Mouse (Mus musculus): ENCODE results near the gene Ube4a. TPM values are rescaled to one million over a fixed set of nuclear protein-coding genes. Genes with fewer than 3 reads are reported as not detected.

Ube4a gene
- total and polyA plus RNA-seq, 3 experiments, result 14.6 to 28.3 (median 18.2) TPM

DNA sequence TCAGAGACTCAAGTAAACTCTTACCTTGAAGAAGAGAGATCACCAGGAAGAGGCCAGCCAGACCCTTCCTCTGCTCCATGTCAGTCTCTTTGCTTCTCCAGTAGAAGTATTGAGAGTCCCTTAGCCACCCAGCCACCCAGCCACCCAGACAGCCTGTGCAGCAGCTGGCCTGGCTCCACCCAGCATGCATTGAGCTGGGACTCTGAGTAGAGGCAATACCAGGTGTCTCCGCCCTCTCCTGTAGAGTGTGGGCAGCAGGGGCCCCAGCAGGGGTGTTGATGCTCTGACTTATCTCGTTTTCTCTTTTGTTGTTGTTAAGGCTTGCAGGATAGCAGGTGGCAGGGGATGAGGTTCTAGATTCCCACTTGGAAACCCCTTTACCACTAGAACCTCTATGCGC lies 14.8 kb upstream of the Ube4a start, which contains the start of gene Cd3g:
TSS of gene Cd3g (minus strand) at position 190 of the 400 bp plus-strand sequence.
- TF ChIP-seq NRF1 (IDR thresholded peaks at IDR 0.05; ENCODE audit: low read depth, low read length) (no peak), JUND (conservative IDR thresholded peaks at IDR 0.05; ENCODE audit: low read depth, low read length) (no peak), CTCF (conservative IDR thresholded peaks at IDR 0.05 in 1 of 2, IDR thresholded peaks at IDR 0.05 in 1 of 2; ENCODE audit: low read depth in 2 of 2, low read length in 2 of 2) (no peak), TCF12 (IDR thresholded peaks at IDR 0.05; ENCODE audit: low read depth, low read length) (no peak), HCFC1 (IDR thresholded peaks at IDR 0.05; ENCODE audit: low read depth, low read length) (no peak), ZKSCAN1 (IDR thresholded peaks at IDR 0.05; ENCODE audit: borderline replicate concordance, low read depth, low read length) (no peak), CHD1 (IDR thresholded peaks at IDR 0.05; ENCODE audit: low read depth, low read length) (no peak), MAX (IDR thresholded peaks at IDR 0.05; ENCODE audit: low read length) (no peak), IRF4 (IDR thresholded peaks at IDR 0.05; ENCODE audit: low read depth, low read length) (no peak)
- no peaks in the 10 kb centered on the region for H3K36me3 ChIP-seq (replicated peaks in 1 of 2; ENCODE audit: control insufficient read depth in 1 of 2, insufficient read depth in 1 of 2, low read length in 1 of 2)
- no peak within 1 kb of the TSS for H3K27ac ChIP-seq (ENCODE audit: insufficient read depth, low read depth)
- H3K4me3 ChIP-seq (replicated peaks in 1 of 3; ENCODE audit: low read depth in 2 of 3, low read length in 2 of 3, poor library complexity in 1 of 3), result no peak within 1 kb of the TSS
- dilution Hi-C loops (cut with MboI; ENCODE audit: extremely low pct_ligation_motif_present, extremely low pct_unique_long_range_greater_than_20kb, low sequenced_read_pairs) (no loop called here), in situ Hi-C loops (cut with MboI; ENCODE audit: low pct_ligation_motif_present, low pct_unique_long_range_greater_than_20kb, low sequenced_read_pairs) (no loop called here)
- no peak within 1 kb of the TSS for H3K9ac ChIP-seq (ENCODE audit: insufficient read depth, low read depth)
- H3K9me3 ChIP-seq (replicated peaks; ENCODE audit: low read length), result no peaks in the 10 kb centered on the region
- H3K27me3 ChIP-seq (replicated peaks), result peaks cover 14% of the 10 kb centered on the region
- no peak within 1 kb of the TSS for H3K4me2 ChIP-seq (ENCODE audit: insufficient read depth, low read depth, poor library complexity, severe bottlenecking)
- DNase-seq (ENCODE audit: extremely low read depth), result peak; percentile 33
- peaks cover 18 to 20% of the 10 kb centered on the region in 2 experiments for H3K4me1 ChIP-seq (ENCODE audit: control insufficient read depth in 1 of 2, insufficient read depth in 2 of 2)
- no peaks in the 10 kb centered on the region for H3K79me2 ChIP-seq (replicated peaks; ENCODE audit: control insufficient read depth, extremely low read depth, insufficient read depth, poor library complexity, severe bottlenecking)

DNA sequence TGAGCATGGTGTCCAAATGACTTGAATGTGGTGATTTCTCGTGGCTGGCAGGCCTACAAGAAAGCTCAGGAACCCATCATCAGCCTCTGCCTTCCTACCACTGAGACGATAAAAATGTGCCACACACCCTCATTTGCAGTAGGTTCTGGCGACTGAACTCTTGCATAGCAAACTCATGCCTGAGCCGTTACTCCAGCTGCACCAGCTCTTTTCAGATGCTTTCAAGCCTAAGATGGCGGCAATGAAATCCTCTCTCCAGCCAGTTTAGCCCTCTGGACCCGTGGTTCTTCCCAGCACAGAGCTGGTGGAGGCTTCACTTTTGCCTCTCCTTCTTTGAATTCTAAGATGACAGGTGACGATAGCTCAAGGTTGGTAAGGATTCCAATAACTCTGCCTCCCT lies 14.4 kb upstream of the Ube4a start:
- in situ Hi-C loops (cut with MboI; ENCODE audit: low pct_ligation_motif_present, low pct_unique_long_range_greater_than_20kb, low sequenced_read_pairs) (no loop called here), dilution Hi-C loops (cut with MboI; ENCODE audit: extremely low pct_ligation_motif_present, extremely low pct_unique_long_range_greater_than_20kb, low sequenced_read_pairs) (no loop called here)
- no peak for DNase-seq (ENCODE audit: extremely low read depth)
- H3K9me3 ChIP-seq (replicated peaks; ENCODE audit: low read length), result no peaks in the 10 kb centered on the region
- no peak overlapping the region for H3K9ac ChIP-seq (ENCODE audit: insufficient read depth, low read depth)
- H3K4me1 ChIP-seq (ENCODE audit: control insufficient read depth in 1 of 2, insufficient read depth in 2 of 2), result peaks cover 13 to 16% of the 10 kb centered on the region in 2 experiments; a peak in 3 of 4 replicates
- H3K27ac ChIP-seq (ENCODE audit: insufficient read depth, low read depth), result no peak overlapping the region
- H3K79me2 ChIP-seq (replicated peaks; ENCODE audit: control insufficient read depth, extremely low read depth, insufficient read depth, poor library complexity, severe bottlenecking), result no peaks in the 10 kb centered on the region
- H3K4me3 ChIP-seq (replicated peaks in 1 of 3; ENCODE audit: low read depth in 2 of 3, low read length in 2 of 3, poor library complexity in 1 of 3), result no peak overlapping the region
- H3K36me3 ChIP-seq (replicated peaks in 1 of 2; ENCODE audit: control insufficient read depth in 1 of 2, insufficient read depth in 1 of 2, low read length in 1 of 2), result no peaks in the 10 kb centered on the region
- peaks cover 16% of the 10 kb centered on the region for H3K27me3 ChIP-seq (replicated peaks)
- TF ChIP-seq MAZ (IDR thresholded peaks at IDR 0.05; ENCODE audit: low read depth, low read length) (no peak), ETS1 (conservative IDR thresholded peaks at IDR 0.05; ENCODE audit: low read depth, low read length) (no peak), NELFE (IDR thresholded peaks at IDR 0.05; ENCODE audit: low read depth, low read length) (no peak), ZNF384 (IDR thresholded peaks at IDR 0.05; ENCODE audit: low read depth, low read length) (no peak), CTCF (conservative IDR thresholded peaks at IDR 0.05 in 1 of 2, IDR thresholded peaks at IDR 0.05 in 1 of 2; ENCODE audit: low read depth in 2 of 2, low read length in 2 of 2) (no peak), E2F4 (IDR thresholded peaks at IDR 0.05; ENCODE audit: insufficient replicate concordance, low read depth, low read length) (no peak), POLR2A (IDR thresholded peaks at IDR 0.05; ENCODE audit: low read depth, low read length) (no peak), ELF1 (IDR thresholded peaks at IDR 0.05; ENCODE audit: low read depth, low read length) (no peak), USF1 (IDR thresholded peaks at IDR 0.05; ENCODE audit: low read depth, low read length) (no peak), JUN (IDR thresholded peaks at IDR 0.05; ENCODE audit: insufficient read depth, low read depth, low read length) (no peak)
- H3K4me2 ChIP-seq (ENCODE audit: insufficient read depth, low read depth, poor library complexity, severe bottlenecking), result no peak overlapping the region
